Mouse (Mus musculus) megakaryocyte-erythroid progenitor cell, adult 5-6 weeks (primary cell): ENCODE data around the gene Wnt7b. TPM values are rescaled to one million over a fixed set of nuclear protein-coding genes. Genes with fewer than 3 reads are reported as not detected.

Experiments used
- ATAC-seq: replicated peaks from 2 replicates; pipeline ENCODE4 v1.8.0; 2016; ENCODE audit warnings: mild to moderate bottlenecking, inconsistent platforms; ENCODE audit not compliant: severe bottlenecking, poor library complexity, low FRiP score, low TSS enrichment
- total RNA-seq, 2 experiments: library from RNA; stranded (forward) in 1 of 2; stranded (reverse) in 1 of 2; fragments of 200-1000, 215-1000 nt in 1 of 2; fragments of >200 nt in 1 of 2; fragmentation: Nextera tagmentation in 1 of 2; gene quantifications; 2 replicates each; pipeline ENCODE4 v1.2.3; 2014 to 2017

Gene Wnt7b
- total RNA-seq, 2 experiments from 2014 or later: not detected

- ATAC-seq: no peak
Measured at GRCm38 (mm10) chr15:85532063-85532462, 50.2 kb downstream of the Wnt7b start.

- ATAC-seq: no peak
Measured at GRCm38 (mm10) chr15:85529911-85530310, 52.4 kb downstream of the Wnt7b start.

GRCm38 (mm10) chr15:85524404-85524950 is 57.8 kb downstream of the Wnt7b start:
- ATAC-seq: no peak

- ATAC-seq: no peak
Measured at GRCm38 (mm10) chr15:85523173-85523991, 58.9 kb downstream of the Wnt7b start.

- no peak for ATAC-seq
Measured at GRCm38 (mm10) chr15:85519438-85519837, 62.8 kb downstream of the Wnt7b start.

- no peak for ATAC-seq
Measured at GRCm38 (mm10) chr15:85507370-85508014, 74.8 kb downstream of the Wnt7b start.

GRCm38 (mm10) chr15:85506680-85507079 is 75.6 kb downstream of the Wnt7b start:
- ATAC-seq: no peak

GRCm38 (mm10) chr15:85505118-85505925 is 77.0 kb downstream of the Wnt7b start:
- no peak for ATAC-seq

GRCm38 (mm10) chr15:85503127-85503526 is 79.1 kb downstream of the Wnt7b start, which contains the start of gene 7530416G11Rik:
Gene 7530416G11Rik, minus strand, starts transcription at chr15:85503227.
- ATAC-seq: no peak

- no peak for ATAC-seq
Measured at GRCm38 (mm10) chr15:85500267-85500666, 82.0 kb downstream of the Wnt7b start.

- ATAC-seq: no peak
Measured at GRCm38 (mm10) chr15:85497981-85498475, 84.2 kb downstream of the Wnt7b start.

- no peak for ATAC-seq
Measured at GRCm38 (mm10) chr15:85497548-85497947, 84.7 kb downstream of the Wnt7b start.

GRCm38 (mm10) chr15:85494163-85494621 is 88.1 kb downstream of the Wnt7b start:
- no peak for ATAC-seq

GRCm38 (mm10) chr15:85489751-85490150 is 92.5 kb downstream of the Wnt7b start:
- no peak for ATAC-seq

- ATAC-seq: no peak
Measured at GRCm38 (mm10) chr15:85488900-85489299, 93.4 kb downstream of the Wnt7b start.

Other genes with a start within 250 kb of the Wnt7b start
- gene Atxn10, start 246.2 kb downstream of the Wnt7b start, total RNA-seq (2014; fragmentation: Nextera tagmentation): 47.1 and 53.7 TPM in 2 replicates
- 46.5 and 49.6 TPM in 2 replicates for gene Atxn10, start 246.2 kb downstream of the Wnt7b start, total RNA-seq (2017)
- not detected in 2 replicates for gene 7530416G11Rik, start 79.2 kb downstream of the Wnt7b start, total RNA-seq (2014; fragmentation: Nextera tagmentation)
- not detected in 2 replicates for gene 7530416G11Rik, start 79.2 kb downstream of the Wnt7b start, total RNA-seq (2017)
- gene Ppara, start 152.5 kb upstream of the Wnt7b start, total RNA-seq (2014; fragmentation: Nextera tagmentation): not detected in 2 replicates
- gene Ppara, start 152.5 kb upstream of the Wnt7b start, total RNA-seq (2017): not detected in 2 replicates
- gene Cdpf1, start 229.2 kb upstream of the Wnt7b start, total RNA-seq (2014; fragmentation: Nextera tagmentation): 36.1 and 43.8 TPM in 2 replicates
- 13.9 and 29.1 TPM in 2 replicates for gene Cdpf1, start 229.2 kb upstream of the Wnt7b start, total RNA-seq (2017)
- 0.04 and 0.35 TPM in 2 replicates for gene Pkdrej, start 239.3 kb upstream of the Wnt7b start, total RNA-seq (2014; fragmentation: Nextera tagmentation)
- 0.33 TPM in 1 of 2 replicates, not detected in the other for gene Pkdrej, start 239.3 kb upstream of the Wnt7b start, total RNA-seq (2017)
- 3.3 and 5.3 TPM in 2 replicates for gene Ttc38, start 249.8 kb upstream of the Wnt7b start, total RNA-seq (2014; fragmentation: Nextera tagmentation)
- gene Ttc38, start 249.8 kb upstream of the Wnt7b start, total RNA-seq (2017): 2.2 and 2.5 TPM in 2 replicates